Mouse (Mus musculus) cerebral cortex, adult 2 months (tissue): Measurements from ENCODE around the gene Itgb3bp.

Experiments used
- WGBS: fragments of 180-500 bp; shearing (Covaris S2); methylation state at CpG from one replicate; pipeline ENCODE4 v1.1.7; 2018; 5-methylcytosine and 5-hydroxymethylcytosine counted together

Gene Itgb3bp

GRCm38 (mm10) chr4:99929613-99930517 lies at the start of gene Itgb3bp:
Gene Itgb3bp (minus strand): TSS chr4:99929813.
- 2% methylated on average over 57 of the region's 57 CpGs for WGBS

- WGBS, result 82% methylated on average over 5 of the region's 5 CpGs
Observed at GRCm38 (mm10) chr4:99979326-99979725, 49.7 kb upstream of the Itgb3bp start.

GRCm38 (mm10) chr4:99974375-99974774 lies 44.8 kb upstream of the Itgb3bp start:
- 64% methylated on average over 5 of the region's 5 CpGs for WGBS

- 90% methylated on average over 1 of the region's 1 CpGs for WGBS
Observed at GRCm38 (mm10) chr4:99973931-99974330, 44.3 kb upstream of the Itgb3bp start.

- WGBS, result 86% methylated on average over 6 of the region's 6 CpGs
Observed at GRCm38 (mm10) chr4:99972886-99973285, 43.3 kb upstream of the Itgb3bp start.

- 34% methylated on average over 4 of the region's 4 CpGs for WGBS
Observed at GRCm38 (mm10) chr4:99970097-99970496, 40.5 kb upstream of the Itgb3bp start.

- WGBS, result 49% methylated on average over 5 of the region's 5 CpGs
Observed at GRCm38 (mm10) chr4:99969328-99969727, 39.7 kb upstream of the Itgb3bp start.

- 81% methylated on average over 6 of the region's 6 CpGs for WGBS
Observed at GRCm38 (mm10) chr4:99966555-99966954, 36.9 kb upstream of the Itgb3bp start.

- 91% methylated on average over 3 of the region's 3 CpGs for WGBS
Observed at GRCm38 (mm10) chr4:99959308-99959707, 29.7 kb upstream of the Itgb3bp start.

- WGBS, result 87% methylated on average over 7 of the region's 7 CpGs
Observed at GRCm38 (mm10) chr4:99958084-99958815, 28.6 kb upstream of the Itgb3bp start.

GRCm38 (mm10) chr4:99957186-99957585 lies 27.6 kb upstream of the Itgb3bp start:
- 96% methylated on average over 4 of the region's 4 CpGs for WGBS

- 61% methylated on average over 10 of the region's 10 CpGs for WGBS
Observed at GRCm38 (mm10) chr4:99955396-99955795, 25.8 kb upstream of the Itgb3bp start.

- 93% methylated on average over 2 of the region's 2 CpGs for WGBS
Observed at GRCm38 (mm10) chr4:99953904-99954303, 24.3 kb upstream of the Itgb3bp start.

- 100% methylated on average over 1 of the region's 1 CpGs for WGBS
Observed at GRCm38 (mm10) chr4:99947896-99948295, 18.3 kb upstream of the Itgb3bp start.

GRCm38 (mm10) chr4:99947192-99947591 lies 17.6 kb upstream of the Itgb3bp start:
- WGBS, result 76% methylated on average over 1 of the region's 1 CpGs

GRCm38 (mm10) chr4:99946516-99946915 lies 16.9 kb upstream of the Itgb3bp start:
- WGBS, result 83% methylated on average over 2 of the region's 2 CpGs

GRCm38 (mm10) chr4:99945011-99945410 lies 15.4 kb upstream of the Itgb3bp start:
- 84% methylated on average over 7 of the region's 7 CpGs for WGBS

GRCm38 (mm10) chr4:99944606-99945005 lies 15.0 kb upstream of the Itgb3bp start:
- 72% methylated on average over 2 of the region's 2 CpGs for WGBS

- 82% methylated on average over 10 of the region's 10 CpGs for WGBS
Observed at GRCm38 (mm10) chr4:99941655-99942414, 12.2 kb upstream of the Itgb3bp start.

GRCm38 (mm10) chr4:99939711-99940505 lies 10.3 kb upstream of the Itgb3bp start:
- 67% methylated on average over 16 of the region's 16 CpGs for WGBS

- 94% methylated on average over 5 of the region's 5 CpGs for WGBS
Observed at GRCm38 (mm10) chr4:99936278-99936677, 6.7 kb upstream of the Itgb3bp start.
